ENCODE assay signal across 16 mouse cellular contexts in the genomic region with DNA sequence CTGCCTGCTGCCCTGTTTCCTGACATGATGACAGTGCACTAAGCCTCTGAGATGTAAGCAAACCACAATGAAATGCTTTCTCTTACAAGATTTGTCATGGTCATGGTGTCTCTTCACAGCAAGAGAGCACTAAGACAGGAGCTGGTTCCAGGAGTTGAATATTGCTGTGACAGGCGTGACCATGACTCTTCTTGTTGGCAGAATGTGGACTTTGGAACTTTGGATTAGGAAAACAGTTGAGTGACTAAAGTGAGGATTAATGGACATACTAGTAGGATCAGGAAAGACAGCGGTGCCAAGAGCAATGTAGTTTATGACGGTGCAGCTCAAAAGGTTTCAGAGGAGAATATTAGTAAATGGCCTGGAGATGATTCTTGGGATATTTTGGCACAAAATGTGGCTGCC.
"Had no signal": no experiment of that assay in that cellular context is flagged by ENCODE, and none has a peak within 500 bp of the region (broad histone marks: within the 10 kb centered on the region; RNA-seq: fewer than 3 reads in every experiment).

No protein-coding gene starts in this region.

- ATAC-seq: intestine, embryonic 16.5 days; liver, postnatal 0 days had no signal

- H3K9me3 ChIP-seq: limb, embryonic 10.5 days; liver, embryonic 13.5 days; lung, embryonic 15.5 days; neural tube, embryonic 13.5 days; stomach, embryonic 15.5 days had no signal

- H3K9ac ChIP-seq: liver, embryonic 13.5 days; liver, postnatal 0 days; lung, embryonic 15.5 days; neural tube, embryonic 13.5 days; stomach, embryonic 15.5 days had no signal

- H3K4me2 ChIP-seq: liver, embryonic 13.5 days; lung, embryonic 15.5 days; neural tube, embryonic 13.5 days; stomach, embryonic 15.5 days had no signal

- H3K27ac ChIP-seq: left cerebral cortex, adult 2 months; limb, embryonic 10.5 days; liver, embryonic 13.5 days; lung, embryonic 15.5 days; neural tube, embryonic 13.5 days; stomach, embryonic 15.5 days had no signal

- DNase-seq: kidney, adult 9 months; kidney, postnatal 14 days; liver, embryonic 13.5 days; liver, postnatal 0 days; lung, postnatal 14 days; retina, postnatal 1 day; right cerebral cortex, postnatal 4 days; spleen, adult 18-20 months; thymus, adult 2 months; thymus, postnatal 25 days had no signal

- H3K27me3 ChIP-seq: liver, embryonic 13.5 days; lung, embryonic 15.5 days; neural tube, embryonic 13.5 days; stomach, embryonic 15.5 days had no signal

- H3K4me3 ChIP-seq: left cerebral cortex, adult 2 months; limb, embryonic 10.5 days; liver, embryonic 13.5 days; lung, embryonic 15.5 days; neural tube, embryonic 13.5 days; stomach, embryonic 15.5 days had no signal

- H3K4me1 ChIP-seq: limb, embryonic 10.5 days; liver, embryonic 13.5 days; lung, embryonic 15.5 days; neural tube, embryonic 13.5 days; stomach, embryonic 15.5 days had no signal

- H3K36me3 ChIP-seq: limb, embryonic 10.5 days; liver, embryonic 13.5 days; lung, embryonic 15.5 days; neural tube, embryonic 13.5 days; stomach, embryonic 15.5 days had no signal
